Mouse (Mus musculus): ENCODE results near the gene Apool.

The Apool gene

GRCm38 (mm10) chrX:112310804-112311530 is at the start of gene Apool:
Apool (plus strand) TSS chrX:112311334.
- DNase-seq: peak; percentile 91

DNA sequence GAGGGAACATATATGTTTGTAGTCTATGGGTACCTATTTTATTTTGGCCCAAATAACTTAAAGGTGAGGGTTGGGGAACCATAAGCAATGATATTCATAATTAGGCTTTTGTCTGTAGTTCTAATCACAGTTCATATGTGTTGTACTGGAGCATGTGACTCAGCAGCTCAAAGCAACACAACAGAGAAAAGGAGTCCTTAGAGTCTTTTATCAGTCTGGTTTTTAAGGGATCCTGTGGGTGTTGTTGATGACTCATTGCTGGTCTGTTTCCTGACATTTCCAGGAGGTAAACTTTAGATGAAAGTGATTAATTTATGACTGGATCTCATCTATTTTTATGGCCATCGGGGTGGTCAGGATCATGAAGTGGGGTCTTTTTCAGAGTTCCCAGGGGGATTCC is 37.6 kb upstream of the Apool start:
- DNase-seq: no peak

DNA sequence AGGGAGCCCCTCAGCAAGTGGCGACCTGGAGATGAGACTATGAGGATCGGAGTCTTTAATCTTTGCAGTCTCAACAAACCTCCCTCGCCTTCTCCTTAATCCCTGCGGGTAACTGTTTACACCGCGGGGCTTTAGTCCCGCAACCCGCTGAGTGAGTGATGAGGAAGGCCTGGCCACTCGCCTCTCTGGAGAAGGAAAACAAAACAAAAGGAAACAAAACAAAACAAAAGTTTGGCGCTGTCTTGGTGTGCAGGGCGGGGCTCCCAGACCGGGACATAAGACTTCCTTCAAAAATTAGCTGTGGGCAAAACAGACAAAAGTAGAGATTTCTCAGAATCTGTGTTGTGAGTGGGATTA is 375 bp downstream of the Apool start:
- DNase-seq: peak; percentile 10

DNA sequence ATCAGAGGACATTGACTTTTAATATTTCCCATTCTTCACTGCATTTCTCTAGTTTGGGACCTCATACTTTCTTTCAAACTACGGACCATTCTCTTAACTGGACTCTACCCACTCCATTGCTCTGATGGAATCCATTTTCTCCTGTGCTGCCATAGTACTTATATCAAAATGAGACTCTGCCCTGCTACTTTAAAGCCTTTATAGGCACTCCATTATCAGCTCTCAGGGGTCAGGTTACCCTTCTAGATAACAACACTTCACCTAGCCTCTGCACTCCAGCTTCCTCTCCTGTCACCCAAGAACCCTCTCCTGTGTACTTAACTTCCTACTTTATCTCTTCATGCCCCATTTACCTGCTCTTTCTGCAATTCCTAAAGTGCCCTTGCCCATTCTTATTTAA is 960 bp downstream of the Apool start:
- DNase-seq: peak; percentile 0

DNA sequence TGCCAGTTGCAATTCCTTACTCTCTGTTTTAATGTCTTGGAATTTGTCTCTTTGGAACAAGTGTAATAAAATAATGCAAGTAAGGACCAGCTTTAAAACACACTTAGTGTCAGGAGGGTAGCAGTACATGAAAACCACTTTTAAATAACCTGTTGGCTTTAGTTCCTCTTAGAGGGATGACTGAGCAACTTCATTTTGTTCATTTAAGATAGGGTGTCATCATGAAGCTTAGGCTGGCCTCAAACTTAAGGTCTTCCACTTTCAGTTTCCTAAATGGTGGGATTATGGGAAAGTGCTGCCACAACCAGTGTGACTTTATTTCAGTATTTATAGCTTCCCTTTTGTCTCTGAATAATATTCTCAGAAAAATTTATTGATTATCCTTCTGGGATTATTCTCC is 9.1 kb downstream of the Apool start:
- no peak for DNase-seq

DNA sequence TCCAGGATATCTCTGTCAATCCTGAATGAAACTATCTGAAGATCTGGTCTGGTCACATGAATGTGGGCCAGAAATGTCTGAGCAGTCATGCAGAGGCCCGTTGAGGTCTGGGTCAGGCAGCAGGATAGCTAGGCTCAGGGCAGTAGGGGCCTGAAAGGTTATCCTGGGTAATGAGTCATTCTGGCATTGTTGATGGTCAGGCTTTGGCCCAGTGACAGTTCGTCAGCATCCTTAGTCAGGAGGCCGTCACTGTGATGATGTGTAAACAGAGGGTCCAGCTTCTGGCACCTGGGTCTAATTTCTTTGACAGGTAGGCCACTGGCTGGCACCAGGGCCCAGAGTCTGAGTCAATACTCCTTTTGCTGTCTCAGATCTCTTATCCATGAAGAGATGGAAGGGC is 28.4 kb downstream of the Apool start:
- no peak for DNase-seq

DNA sequence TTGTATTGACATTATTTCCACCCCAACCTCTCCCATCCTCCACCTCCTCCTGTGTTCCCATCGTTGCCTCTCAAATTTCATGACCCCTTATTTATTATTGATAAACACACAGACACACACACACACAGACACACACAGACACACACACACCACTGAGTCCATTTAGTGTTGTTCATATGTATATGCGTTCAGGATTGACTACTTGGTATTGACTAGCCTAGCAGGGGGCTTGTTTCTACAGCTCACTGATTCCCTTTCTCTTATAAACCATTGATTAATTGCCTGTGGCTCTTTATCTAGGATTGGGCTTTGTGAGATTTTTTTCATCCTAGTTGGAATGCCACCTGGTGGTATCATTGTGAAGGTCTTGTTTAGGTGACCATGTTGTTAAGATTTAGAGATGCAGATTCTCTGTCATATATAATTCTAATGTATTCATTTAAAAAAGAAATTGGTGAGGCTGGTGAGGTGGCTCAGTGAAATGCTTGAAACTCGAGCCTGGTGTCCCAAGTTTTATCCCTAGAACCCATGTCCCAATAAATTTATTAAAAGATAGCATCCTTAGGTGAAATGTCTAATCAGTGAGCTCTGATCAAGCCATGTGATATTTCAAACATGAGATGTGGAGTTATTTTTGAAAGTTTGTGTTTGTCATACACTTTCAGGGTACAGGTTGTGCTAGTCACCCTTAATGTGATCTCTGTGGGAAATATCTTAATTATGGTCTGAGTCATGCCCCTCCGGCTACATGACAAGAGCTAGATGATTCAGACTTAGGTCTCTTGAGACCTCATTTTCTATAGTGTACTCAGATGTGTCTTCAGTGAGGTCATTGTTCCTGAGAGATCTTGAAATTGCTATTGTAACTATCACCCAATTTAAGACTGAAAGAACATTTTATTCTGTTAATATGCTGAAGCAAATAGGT is 36.6 kb downstream of the Apool start:
- DNase-seq: no peak

DNA sequence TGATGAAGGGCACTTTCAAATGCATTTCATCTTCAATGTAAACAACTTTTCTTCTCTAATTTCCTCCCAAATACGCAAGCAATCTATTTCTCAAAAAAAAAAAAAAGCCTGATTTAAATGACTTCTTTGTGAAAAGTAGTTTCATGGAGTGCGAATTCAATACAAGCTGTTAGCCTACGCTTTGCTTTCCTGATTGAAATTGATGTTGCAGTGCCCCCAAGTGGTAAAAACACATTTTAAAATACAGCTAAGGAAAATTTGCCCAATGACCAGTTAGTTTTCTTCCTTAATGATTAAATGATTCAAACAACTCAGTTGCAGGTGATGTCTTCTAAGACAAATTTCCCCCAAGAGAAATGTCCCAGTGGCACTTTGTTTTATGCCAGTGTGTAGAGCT is 37.3 kb downstream of the Apool start:
- peak; percentile 48 for DNase-seq

DNA sequence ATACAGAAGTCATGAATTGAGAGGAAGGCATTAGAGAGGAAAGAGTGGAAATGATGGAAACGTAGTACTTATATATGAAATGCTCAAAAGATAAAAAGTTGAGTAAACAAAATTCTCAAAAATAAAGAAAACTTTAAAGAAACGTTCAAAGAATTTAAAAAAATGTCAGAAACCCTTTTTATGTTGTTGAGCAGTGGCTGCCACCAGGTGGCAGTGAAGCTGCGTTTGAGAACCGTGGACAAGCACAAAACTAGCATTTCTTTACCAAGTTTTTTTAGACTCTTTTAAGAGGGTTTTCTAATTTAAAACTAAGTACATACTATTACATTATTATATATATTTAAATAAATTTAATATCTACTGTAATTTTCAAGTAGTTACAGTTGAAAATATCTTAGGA is 57.3 kb downstream of the Apool start:
- no peak for DNase-seq

GRCm38 (mm10) chrX:112370577-112371410 is 59.7 kb downstream of the Apool start:
- peak; percentile 6 for DNase-seq

- no peak for DNase-seq
Observed at GRCm38 (mm10) chrX:112406679-112407078, 95.5 kb downstream of the Apool start, which contains the start of gene Satl1. Satl1 (minus strand) TSS chrX:112406779.

DNA sequence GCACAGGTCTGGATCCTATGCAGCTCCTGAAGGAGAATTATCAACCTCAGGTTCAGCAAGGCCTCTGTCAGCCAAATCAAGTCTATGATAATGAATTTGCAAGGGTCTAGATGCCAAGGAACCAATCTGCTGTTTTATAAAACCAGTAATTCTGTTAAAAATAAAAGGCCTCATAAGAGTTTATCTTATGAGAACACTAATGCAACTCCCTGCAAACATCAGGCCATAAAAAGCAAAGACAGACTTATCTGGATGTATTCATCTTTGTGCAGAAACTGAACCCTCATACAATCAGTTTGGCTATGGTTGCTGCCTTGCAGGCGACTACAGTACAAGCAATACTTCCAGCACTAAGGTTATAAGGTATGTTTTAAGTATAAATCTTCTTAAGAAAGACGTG is 101.2 kb downstream of the Apool start:
- no peak for DNase-seq
